Mouse (Mus musculus) hindbrain, embryonic 14.5 days (tissue): ENCODE measurements around the gene Tango6. TPM values are rescaled to one million over a fixed set of nuclear protein-coding genes. Genes with fewer than 3 reads are reported as not detected.
"Not testable (repeated sequence)": the region's sequence is repeated elsewhere in the genome, so short reads cannot be mapped to it uniquely, and the experiment has no call there.

Source experiments
- ATAC-seq: fragments of 200-750 bp; cut with Nextera tagmentation; 2 replicates; pipeline ENCODE4 v1.8.0; 2017; ENCODE audit warnings: moderate number of reproducible peaks, mild to moderate bottlenecking, moderate TSS enrichment, moderate library complexity; ENCODE audit not compliant: low FRiP score
- DNase-seq: peaks from one replicate; pipeline ENCODE4 v3.0.0-alpha.2; 2015; ENCODE audit warnings: low spot score
- H3K27ac ChIP-seq: fragments of 300-500 bp; sonication (generic); 2 replicates; pipeline ENCODE4 v1.5.1; 2014; ENCODE audit warnings: mild to moderate bottlenecking, moderate library complexity
- H3K27me3 ChIP-seq: fragments of 300-500 bp; sonication (generic); 2 replicates; pipeline ENCODE4 v1.6.1; 2014; ENCODE audit warnings: mild to moderate bottlenecking, low read length, mixed read lengths; ENCODE audit not compliant: control insufficient read depth, insufficient read depth
- H3K36me3 ChIP-seq: fragments of 300-500 bp; sonication (generic); replicated peaks from 2 replicates; pipeline ENCODE4 v1.6.1; 2014; ENCODE audit not compliant: control insufficient read depth, insufficient read depth
- H3K4me1 ChIP-seq: fragments of 300-500 bp; sonication (generic); replicated peaks from 2 replicates; pipeline ENCODE4 v1.6.1; 2014; ENCODE audit warnings: antibody characterized with exemption, low read length, mixed read lengths; ENCODE audit not compliant: control insufficient read depth, insufficient read depth
- H3K4me2 ChIP-seq: fragments of 300-500 bp; sonication (generic); replicated peaks from 2 replicates; pipeline ENCODE4 v1.6.1; 2014; ENCODE audit warnings: mild to moderate bottlenecking, moderate library complexity
- H3K4me3 ChIP-seq: fragments of 300-500 bp; sonication (generic); replicated peaks from 2 replicates; pipeline ENCODE4 v1.5.1; 2014; ENCODE audit warnings: mild to moderate bottlenecking, low read length
- H3K9ac ChIP-seq: fragments of 300-500 bp; sonication (generic); 2 replicates; pipeline ENCODE4 v1.6.1; 2014
- H3K9me3 ChIP-seq: fragments of 300-500 bp; sonication (generic); 2 replicates; pipeline ENCODE4 v1.6.1; 2016; ENCODE audit warnings: low read length; ENCODE audit not compliant: control insufficient read depth
- WGBS: fragments of 180-500 bp; shearing (Covaris S2); extraction: QIAGEN DNeasy Blood & Tissue Kit; methylation state at CpG from one replicate; pipeline ENCODE4 v1.1.7; 2014; 5-methylcytosine and 5-hydroxymethylcytosine counted together
- polyA plus RNA-seq: library from polyadenylated mRNA; unstranded; fragments of >200 nt; fragmentation: Nextera tagmentation; extraction: Ambion mirVana; gene quantifications from 2 replicates; pipeline ENCODE4 v1.2.1, GENCODE M21; 2014

Tango6 gene
- polyA plus RNA-seq, 1 experiment from 2014 or later, result 4.7 TPM

GRCm38 (mm10) chr8:106865354-106865753, 182.5 kb downstream of the Tango6 start:
- Histone ChIP-seq H3K4me1 (0 out of 2 replicates have a peak, but pooled peaks cover 5% of the 10 kb centered on the region), H3K4me3 (no peak overlapping the region), H3K9me3 (no peaks in the 10 kb centered on the region), H3K9ac (no peak overlapping the region), H3K27me3 (peaks cover 25% of the 10 kb centered on the region), H3K4me2 (no peak overlapping the region), H3K36me3 (no peaks in the 10 kb centered on the region), H3K27ac (no peak overlapping the region)
- 74% methylated on average over 9 of the region's 9 CpGs for WGBS
- ATAC-seq (no peak), DNase-seq (no peak)

- ATAC-seq, result no peak
- H3K4me1 ChIP-seq, result peaks cover 26% of the 10 kb centered on the region
These were observed 187.2 kb downstream of the Tango6 start, which contains the start of gene Has3 for GRCm38 (mm10) chr8:106870051-106870450. Gene Has3 (plus strand): TSS chr8:106870242.

GRCm38 (mm10) chr8:106870537-106871327, 187.9 kb downstream of the Tango6 start:
- peak; percentile 74 for ATAC-seq
- Histone ChIP-seq H3K4me3 (peak overlapping the region; percentile 72), H3K27ac (peak overlapping the region; percentile 46; the same call in 1 of the 2 replicates), H3K9me3 (no peaks in the 10 kb centered on the region), H3K4me2 (peak overlapping the region; percentile 98), H3K27me3 (peaks cover 32% of the 10 kb centered on the region), H3K4me1 (peaks cover 26% of the 10 kb centered on the region), H3K9ac (peak overlapping the region; percentile 75), H3K36me3 (peaks cover 8% of the 10 kb centered on the region)
- peak; percentile 47 for DNase-seq
- under 1% methylated on average over 63 of the region's 63 CpGs for WGBS

More at GRCm38 (mm10) chr8:106870051-106870450, 187.2 kb downstream of the Tango6 start, which contains the start of gene Has3:
- peak within 1 kb of the TSS; percentile 46; the same call in 1 of the 2 replicates for H3K27ac ChIP-seq
- 0% methylated on average over 18 of the region's 18 CpGs for WGBS
- no peak for DNase-seq
- peak within 1 kb of the TSS; percentile 72 for H3K4me3 ChIP-seq
- H3K27me3 ChIP-seq, result peaks cover 32% of the 10 kb centered on the region
- H3K9ac ChIP-seq, result peak within 1 kb of the TSS; percentile 75
- no peaks in the 10 kb centered on the region for H3K9me3 ChIP-seq
- H3K36me3 ChIP-seq, result peaks cover 8% of the 10 kb centered on the region
- H3K4me2 ChIP-seq, result peak within 1 kb of the TSS; percentile 98

- H3K27me3 ChIP-seq, result peaks cover 32% of the 10 kb centered on the region
- DNase-seq (no peak), ATAC-seq (peak; percentile 39)
- under 1% methylated on average over 15 of the region's 15 CpGs for WGBS
- peak overlapping the region; percentile 75 for H3K9ac ChIP-seq
- peaks cover 8% of the 10 kb centered on the region for H3K36me3 ChIP-seq
- no peaks in the 10 kb centered on the region for H3K9me3 ChIP-seq
- H3K27ac ChIP-seq, result peak overlapping the region; percentile 55
- peak overlapping the region; percentile 98 for H3K4me2 ChIP-seq
- peak overlapping the region; percentile 72 for H3K4me3 ChIP-seq
- H3K4me1 ChIP-seq, result peaks cover 26% of the 10 kb centered on the region
These were observed 188.6 kb downstream of the Tango6 start for GRCm38 (mm10) chr8:106871328-106871926.

- Histone ChIP-seq H3K9ac (peak overlapping the region; percentile 75), H3K4me1 (peaks cover 26% of the 10 kb centered on the region), H3K4me2 (peak overlapping the region; percentile 98), H3K27me3 (peaks cover 32% of the 10 kb centered on the region), H3K36me3 (peaks cover 12% of the 10 kb centered on the region), H3K4me3 (peak overlapping the region; percentile 72), H3K9me3 (no peaks in the 10 kb centered on the region), H3K27ac (peak overlapping the region; percentile 55)
- WGBS, result under 1% methylated on average over 22 of the region's 22 CpGs
- peak; percentile 58 for ATAC-seq
- peak; percentile 52 for DNase-seq
These were observed 189.1 kb downstream of the Tango6 start for GRCm38 (mm10) chr8:106871931-106872371.

- DNase-seq (peak; percentile 32), ATAC-seq (no peak)
- peaks cover 26% of the 10 kb centered on the region for H3K4me1 ChIP-seq
- H3K4me2 ChIP-seq, result peak overlapping the region; percentile 98
- H3K9ac ChIP-seq, result peak overlapping the region; percentile 75
- H3K4me3 ChIP-seq, result peak overlapping the region; percentile 72
- WGBS, result 8% methylated on average over 8 of the region's 8 CpGs
- H3K36me3 ChIP-seq, result peaks cover 12% of the 10 kb centered on the region
- no peaks in the 10 kb centered on the region for H3K9me3 ChIP-seq
- peaks cover 32% of the 10 kb centered on the region for H3K27me3 ChIP-seq
- H3K27ac ChIP-seq, result peak overlapping the region; percentile 55; the same call in 1 of the 2 replicates
These were observed 189.7 kb downstream of the Tango6 start for GRCm38 (mm10) chr8:106872454-106873034.

GRCm38 (mm10) chr8:106880121-106880707, 197.3 kb downstream of the Tango6 start:
- H3K4me3 ChIP-seq, result no peak overlapping the region
- DNase-seq (no peak), ATAC-seq (no peak)
- H3K4me2 ChIP-seq, result no peak overlapping the region
- H3K36me3 ChIP-seq, result peaks cover 66% of the 10 kb centered on the region
- WGBS, result 95% methylated on average over 8 of the region's 8 CpGs
- no peak overlapping the region for H3K27ac ChIP-seq
- H3K9ac ChIP-seq, result no peak overlapping the region
- H3K9me3 ChIP-seq, result no peaks in the 10 kb centered on the region
- H3K4me1 ChIP-seq, result no peaks in the 10 kb centered on the region
- no peaks in the 10 kb centered on the region for H3K27me3 ChIP-seq

GRCm38 (mm10) chr8:106884094-106884493, 201.2 kb downstream of the Tango6 start:
- peaks cover 70% of the 10 kb centered on the region for H3K36me3 ChIP-seq
- not testable (repeated sequence) for ATAC-seq, DNase-seq

More at GRCm38 (mm10) chr8:106884094-106884493, 201.2 kb downstream of the Tango6 start:
- not testable (repeated sequence) for H3K9ac ChIP-seq, H3K4me3 ChIP-seq, H3K9me3 ChIP-seq, H3K27me3 ChIP-seq, H3K27ac ChIP-seq, H3K4me2 ChIP-seq, H3K4me1 ChIP-seq
- WGBS, result 92% methylated on average over 11 of the region's 11 CpGs
